Mouse (Mus musculus): Measurements from ENCODE around the gene Gab2.

GRCm38 (mm10) chr7:97356253-97356652 is 274.9 kb downstream of the Gab2 start:
- no peak for TF ChIP-seq POLR2A (IDR thresholded peaks at IDR 0.05; ENCODE audit: low read depth, low read length)
- no peak for TF ChIP-seq CTCF (conservative IDR thresholded peaks at IDR 0.05; ENCODE audit: insufficient read depth, insufficient read length, low read depth, low read length)

All from kidney, adult 2 months (tissue).